Mouse (Mus musculus) cerebellum, adult 2 months (tissue): Measurements from ENCODE around the gene Lrrn4.

Source experiments
- CTCF ChIP-seq: fragments of 200-500 bp; IDR thresholded peaks from 2 replicates; pipeline ENCODE4 v1.5.1; 2011; ENCODE audit warnings: low read depth, mild to moderate bottlenecking, control low read depth, low read length, moderate library complexity, borderline replicate concordance; ENCODE audit not compliant: insufficient read depth
- POLR2A ChIP-seq: fragments of 200-500 bp; IDR thresholded peaks from 2 replicates; pipeline ENCODE4 v1.6.1; 2011; ENCODE audit warnings: low read length, control low read depth, borderline replicate concordance; ENCODE audit not compliant: insufficient read depth

- TF ChIP-seq CTCF (no peak), POLR2A (no peak)
Observed at GRCm38 (mm10) chr2:132871663-132872062, 9.0 kb downstream of the Lrrn4 start.
